Mouse (Mus musculus): Measurements from ENCODE around the gene Mx1.

Mx1 gene

GRCm38 (mm10) chr16:97438191-97438590 is 24.5 kb downstream of the Mx1 start:
- no peak overlapping the region for H3K4me3 ChIP-seq (replicated peaks; ENCODE audit: low read length)
- no peaks in the 10 kb centered on the region for H3K36me3 ChIP-seq (ENCODE audit: insufficient read depth, low read length)
- no peaks in the 10 kb centered on the region for H3K27me3 ChIP-seq (ENCODE audit: insufficient read depth, low read length)
- no peaks in the 10 kb centered on the region for H3K4me1 ChIP-seq (replicated peaks; ENCODE audit: low read depth, low read length)
- TF ChIP-seq POU5F1 (IDR thresholded peaks at IDR 0.05; ENCODE audit: borderline replicate concordance, low read length) (no peak), NANOG (IDR thresholded peaks at IDR 0.05; ENCODE audit: borderline replicate concordance, low read length) (no peak), CTCF (conservative IDR thresholded peaks at IDR 0.05; ENCODE audit: low read length) (no peak)
- no peaks in the 10 kb centered on the region for H3K9me3 ChIP-seq (ENCODE audit: low read length)

- H3K4me1 ChIP-seq (replicated peaks; ENCODE audit: low read depth, low read length): no peaks in the 10 kb centered on the region
- no peaks in the 10 kb centered on the region for H3K36me3 ChIP-seq (ENCODE audit: insufficient read depth, low read length)
- H3K27me3 ChIP-seq (ENCODE audit: insufficient read depth, low read length): no peaks in the 10 kb centered on the region
- TF ChIP-seq POU5F1 (IDR thresholded peaks at IDR 0.05; ENCODE audit: borderline replicate concordance, low read length): no peak
- no peak for TF ChIP-seq NANOG (IDR thresholded peaks at IDR 0.05; ENCODE audit: borderline replicate concordance, low read length)
- no peak for TF ChIP-seq CTCF (conservative IDR thresholded peaks at IDR 0.05; ENCODE audit: low read length)
- no peaks in the 10 kb centered on the region for H3K9me3 ChIP-seq (ENCODE audit: low read length)
- no peak overlapping the region for H3K4me3 ChIP-seq (replicated peaks; ENCODE audit: low read length)
Observed at GRCm38 (mm10) chr16:97437448-97438056, 25.2 kb downstream of the Mx1 start.

- Histone ChIP-seq H3K9me3 (ENCODE audit: low read length) (no peaks in the 10 kb centered on the region), H3K4me1 (replicated peaks; ENCODE audit: low read depth, low read length) (no peaks in the 10 kb centered on the region), H3K27me3 (ENCODE audit: insufficient read depth, low read length) (no peaks in the 10 kb centered on the region), H3K4me3 (replicated peaks; ENCODE audit: low read length) (no peak overlapping the region), H3K36me3 (ENCODE audit: insufficient read depth, low read length) (no peaks in the 10 kb centered on the region)
- TF ChIP-seq POU5F1 (IDR thresholded peaks at IDR 0.05; ENCODE audit: borderline replicate concordance, low read length): no peak
- TF ChIP-seq CTCF (conservative IDR thresholded peaks at IDR 0.05; ENCODE audit: low read length): no peak
Observed at GRCm38 (mm10) chr16:97434206-97434605, 28.5 kb downstream of the Mx1 start.

- Histone ChIP-seq H3K9me3 (ENCODE audit: low read length) (no peaks in the 10 kb centered on the region), H3K27me3 (ENCODE audit: insufficient read depth, low read length) (no peaks in the 10 kb centered on the region), H3K36me3 (ENCODE audit: insufficient read depth, low read length) (no peaks in the 10 kb centered on the region), H3K4me3 (replicated peaks; ENCODE audit: low read length) (no peak overlapping the region), H3K4me1 (replicated peaks; ENCODE audit: low read depth, low read length) (no peaks in the 10 kb centered on the region)
- TF ChIP-seq NANOG (IDR thresholded peaks at IDR 0.05; ENCODE audit: borderline replicate concordance, low read length) (no peak), POU5F1 (IDR thresholded peaks at IDR 0.05; ENCODE audit: borderline replicate concordance, low read length) (no peak), CTCF (conservative IDR thresholded peaks at IDR 0.05; ENCODE audit: low read length) (no peak)
Observed at GRCm38 (mm10) chr16:97431328-97431727, 31.4 kb downstream of the Mx1 start.

GRCm38 (mm10) chr16:97430091-97430490 is 32.6 kb downstream of the Mx1 start:
- Histone ChIP-seq H3K9me3 (ENCODE audit: low read length) (no peaks in the 10 kb centered on the region), H3K36me3 (ENCODE audit: insufficient read depth, low read length) (no peaks in the 10 kb centered on the region), H3K4me3 (replicated peaks; ENCODE audit: low read length) (no peak overlapping the region), H3K27me3 (ENCODE audit: insufficient read depth, low read length) (no peaks in the 10 kb centered on the region), H3K4me1 (replicated peaks; ENCODE audit: low read depth, low read length) (no peaks in the 10 kb centered on the region)
- TF ChIP-seq NANOG (IDR thresholded peaks at IDR 0.05; ENCODE audit: borderline replicate concordance, low read length) (no peak), CTCF (conservative IDR thresholded peaks at IDR 0.05; ENCODE audit: low read length) (no peak), POU5F1 (IDR thresholded peaks at IDR 0.05; ENCODE audit: borderline replicate concordance, low read length) (no peak)

- no peak for TF ChIP-seq NANOG (IDR thresholded peaks at IDR 0.05; ENCODE audit: borderline replicate concordance, low read length)
- no peak for TF ChIP-seq CTCF (conservative IDR thresholded peaks at IDR 0.05; ENCODE audit: low read length)
- TF ChIP-seq POU5F1 (IDR thresholded peaks at IDR 0.05; ENCODE audit: borderline replicate concordance, low read length): no peak
- H3K4me1 ChIP-seq (replicated peaks; ENCODE audit: low read depth, low read length): no peaks in the 10 kb centered on the region
- no peaks in the 10 kb centered on the region for H3K9me3 ChIP-seq (ENCODE audit: low read length)
- no peak overlapping the region for H3K4me3 ChIP-seq (replicated peaks; ENCODE audit: low read length)
- H3K27me3 ChIP-seq (ENCODE audit: insufficient read depth, low read length): no peaks in the 10 kb centered on the region
- H3K36me3 ChIP-seq (ENCODE audit: insufficient read depth, low read length): no peaks in the 10 kb centered on the region
Observed at GRCm38 (mm10) chr16:97428026-97428425, 34.7 kb downstream of the Mx1 start.

- TF ChIP-seq CTCF (conservative IDR thresholded peaks at IDR 0.05; ENCODE audit: low read length) (no peak), POU5F1 (IDR thresholded peaks at IDR 0.05; ENCODE audit: borderline replicate concordance, low read length) (no peak), NANOG (IDR thresholded peaks at IDR 0.05; ENCODE audit: borderline replicate concordance, low read length) (no peak)
- Histone ChIP-seq H3K4me1 (replicated peaks; ENCODE audit: low read depth, low read length) (no peaks in the 10 kb centered on the region), H3K9me3 (ENCODE audit: low read length) (no peaks in the 10 kb centered on the region), H3K36me3 (ENCODE audit: insufficient read depth, low read length) (no peaks in the 10 kb centered on the region), H3K4me3 (replicated peaks; ENCODE audit: low read length) (no peak overlapping the region), H3K27me3 (ENCODE audit: insufficient read depth, low read length) (no peaks in the 10 kb centered on the region)
Observed at GRCm38 (mm10) chr16:97423627-97424026, 39.1 kb downstream of the Mx1 start.

GRCm38 (mm10) chr16:97421671-97422070 is 41.0 kb downstream of the Mx1 start:
- no peak for TF ChIP-seq NANOG (IDR thresholded peaks at IDR 0.05; ENCODE audit: borderline replicate concordance, low read length)
- no peak for TF ChIP-seq CTCF (conservative IDR thresholded peaks at IDR 0.05; ENCODE audit: low read length)
- no peak for TF ChIP-seq POU5F1 (IDR thresholded peaks at IDR 0.05; ENCODE audit: borderline replicate concordance, low read length)
- no peaks in the 10 kb centered on the region for H3K4me1 ChIP-seq (replicated peaks; ENCODE audit: low read depth, low read length)
- no peaks in the 10 kb centered on the region for H3K9me3 ChIP-seq (ENCODE audit: low read length)
- no peaks in the 10 kb centered on the region for H3K36me3 ChIP-seq (ENCODE audit: insufficient read depth, low read length)
- H3K27me3 ChIP-seq (ENCODE audit: insufficient read depth, low read length): no peaks in the 10 kb centered on the region
- no peak overlapping the region for H3K4me3 ChIP-seq (replicated peaks; ENCODE audit: low read length)

Data from E14TG2a.4 (cell line).